Mouse (Mus musculus) midbrain, postnatal 0 days (tissue): ENCODE results near the gene Alms1. TPM values are rescaled to one million over a fixed set of nuclear protein-coding genes. Genes with fewer than 3 reads are reported as not detected.
A peak's percentile ranks its signal among the peaks of the same experiment; 100 is the strongest.
"Not testable (repeated sequence)": the region's sequence is repeated elsewhere in the genome, so short reads cannot be mapped to it uniquely, and the experiment has no call there.

Experiments used
- ATAC-seq: fragments of 200-750 bp; cut with Nextera tagmentation; 2 replicates; pipeline ENCODE4 v1.8.0; 2017; ENCODE audit warnings: moderate number of reproducible peaks, mild to moderate bottlenecking, moderate TSS enrichment, moderate library complexity; ENCODE audit not compliant: low FRiP score
- DNase-seq: peaks from one replicate; pipeline ENCODE4 v3.0.0-alpha.2; 2015; ENCODE audit warnings: low spot score
- H3K27ac ChIP-seq: fragments of 300-500 bp; sonication (generic); 2 replicates; pipeline ENCODE4 v1.5.1; 2014; ENCODE audit warnings: low read depth, mild to moderate bottlenecking, low read length, mixed read lengths
- H3K27me3 ChIP-seq: fragments of 300-500 bp; sonication (generic); 2 replicates; pipeline ENCODE4 v1.6.1; 2014; ENCODE audit warnings: low read length, control low read depth, mixed read lengths; ENCODE audit not compliant: insufficient read depth
- H3K36me3 ChIP-seq: fragments of 300-500 bp; sonication (generic); 2 replicates; pipeline ENCODE4 v1.6.1; 2014; ENCODE audit warnings: low read length, control low read depth, mixed read lengths; ENCODE audit not compliant: insufficient read depth
- H3K4me1 ChIP-seq: fragments of 300-500 bp; sonication (generic); 2 replicates; pipeline ENCODE4 v1.6.1; 2014; ENCODE audit warnings: mild to moderate bottlenecking, control low read depth, antibody characterized with exemption, low read length, mixed read lengths; ENCODE audit not compliant: insufficient read depth
- H3K4me2 ChIP-seq: fragments of 300-500 bp; sonication (generic); 2 replicates; pipeline ENCODE4 v1.6.1; 2014; ENCODE audit warnings: low read depth, mild to moderate bottlenecking, low read length, mixed read lengths; ENCODE audit not compliant: poor library complexity, severe bottlenecking
- H3K4me3 ChIP-seq: fragments of 300-500 bp; sonication (generic); 2 replicates; pipeline ENCODE4 v1.5.1; 2014; ENCODE audit warnings: low read depth, mild to moderate bottlenecking, low read length, moderate library complexity
- H3K9ac ChIP-seq: fragments of 300-500 bp; sonication (generic); replicated peaks from 2 replicates; pipeline ENCODE4 v1.6.1; 2014; ENCODE audit warnings: mild to moderate bottlenecking, low read length, moderate library complexity, mixed read lengths; ENCODE audit not compliant: poor library complexity, severe bottlenecking
- H3K9me3 ChIP-seq: fragments of 300-500 bp; sonication (generic); 2 replicates; pipeline ENCODE4 v1.6.1; 2016; ENCODE audit warnings: low read length, control low read depth
- CTCF ChIP-seq: IDR thresholded peaks from 2 replicates; pipeline ENCODE4 v1.5.1; 2016; ENCODE audit warnings: antibody characterized with exemption, mild to moderate bottlenecking
- WGBS: fragments of 180-500 bp; shearing (Covaris S2); extraction: QIAGEN DNeasy Blood & Tissue Kit; methylation state at CpG from one replicate; pipeline ENCODE4 v1.1.7; 2014; 5-methylcytosine and 5-hydroxymethylcytosine counted together
- microRNA-seq: library from miRNA; unstranded; fragments of <30 nt; microRNA quantifications from one replicate; pipeline ENCODE4, GENCODE M21; 2016; ENCODE audit warnings: borderline number of aligned reads
- polyA plus RNA-seq: library from polyadenylated mRNA; unstranded; fragments of >200 nt; fragmentation: Nextera tagmentation; extraction: Ambion mirVana; gene quantifications from 2 replicates; pipeline ENCODE4 v1.2.1, GENCODE M21; 2015
- total RNA-seq: library from RNA; depleted of rRNA; stranded (reverse); fragments of >200 nt; gene quantifications from 2 replicates; pipeline ENCODE4 v1.2.3, GENCODE M21; 2014; rRNA removed

The Alms1 gene
- total and polyA plus RNA-seq, 2 experiments from 2014 or later, result 2.5 to 15.3 TPM

GRCm38 (mm10) chr6:85633165-85633564, 45.8 kb downstream of the Alms1 start:
- no peak overlapping the region for H3K9ac ChIP-seq
- peaks cover 5% of the 10 kb centered on the region; the same call in 1 of the 2 replicates for H3K36me3 ChIP-seq
- no peak overlapping the region for H3K4me3 ChIP-seq
- WGBS, result 23% methylated on average over 8 of the region's 8 CpGs
- H3K27me3 ChIP-seq, result no peaks in the 10 kb centered on the region
- no peaks in the 10 kb centered on the region for H3K4me1 ChIP-seq
- no peak overlapping the region for H3K4me2 ChIP-seq
- no peak for TF ChIP-seq CTCF
- no peaks in the 10 kb centered on the region for H3K9me3 ChIP-seq
- H3K27ac ChIP-seq, result no peak overlapping the region
- ATAC-seq (no peak), DNase-seq (no peak)

- H3K4me1 ChIP-seq, result no peaks in the 10 kb centered on the region
- DNase-seq (peak; percentile 3), ATAC-seq (no peak)
- H3K4me3 ChIP-seq, result no peak overlapping the region
- H3K4me2 ChIP-seq, result no peak overlapping the region
- H3K36me3 ChIP-seq, result no peaks in the 10 kb centered on the region
- H3K9me3 ChIP-seq, result no peaks in the 10 kb centered on the region
- peak; percentile 34 for TF ChIP-seq CTCF
- 96% methylated on average over 2 of the region's 2 CpGs for WGBS
- H3K27ac ChIP-seq, result no peak overlapping the region
- H3K27me3 ChIP-seq, result no peaks in the 10 kb centered on the region
- no peak overlapping the region for H3K9ac ChIP-seq
Observed at GRCm38 (mm10) chr6:85653244-85653643, 65.9 kb downstream of the Alms1 start.

- H3K27ac ChIP-seq, DNase-seq, H3K4me2 ChIP-seq, H3K9ac ChIP-seq, H3K4me3 ChIP-seq, H3K9me3 ChIP-seq, ATAC-seq, H3K27me3 ChIP-seq, H3K36me3 ChIP-seq, H3K4me1 ChIP-seq: not testable (repeated sequence)
- 74% methylated on average over 2 of the region's 4 CpGs for WGBS
Observed at GRCm38 (mm10) chr6:85701943-85702342, 114.6 kb downstream of the Alms1 start.

GRCm38 (mm10) chr6:85709206-85709605, 121.9 kb downstream of the Alms1 start:
- not testable (repeated sequence) for H3K9me3 ChIP-seq, H3K4me1 ChIP-seq, H3K4me3 ChIP-seq, H3K4me2 ChIP-seq, H3K36me3 ChIP-seq, ATAC-seq, DNase-seq, H3K27ac ChIP-seq, H3K9ac ChIP-seq, H3K27me3 ChIP-seq
- 95% methylated on average over 5 of the region's 5 CpGs for whole genome bisulfite sequencing

- not testable (repeated sequence) for H3K9me3 ChIP-seq, H3K4me2 ChIP-seq, H3K9ac ChIP-seq, H3K4me1 ChIP-seq, H3K27me3 ChIP-seq, DNase-seq, H3K36me3 ChIP-seq, H3K27ac ChIP-seq, H3K4me3 ChIP-seq, ATAC-seq
- no CpG with 5 or more reads among the region's 1 CpGs for WGBS
Observed at GRCm38 (mm10) chr6:85709607-85710006, 122.3 kb downstream of the Alms1 start.

GRCm38 (mm10) chr6:85713105-85713504, 125.8 kb downstream of the Alms1 start, which contains the start of gene Nat8f7:
Gene Nat8f7, minus strand, starts transcription at chr6:85713205.
- H3K4me1 ChIP-seq, H3K27me3 ChIP-seq, DNase-seq, ATAC-seq, H3K9me3 ChIP-seq, H3K36me3 ChIP-seq, H3K4me3 ChIP-seq, H3K4me2 ChIP-seq, H3K9ac ChIP-seq, H3K27ac ChIP-seq: not testable (repeated sequence)
- 79% methylated on average over 9 of the region's 10 CpGs for WGBS

Small RNA genes within 50 kb of the gene (microRNA-seq; reads per million reads assigned to microRNA genes)
- not detected for gene Gm27317

Other genes starting within 250 kb of the Alms1 start
- 52.9 and 65.5 TPM in 2 replicates for gene Rab11fip5, start 212.9 kb upstream of the Alms1 start, total RNA-seq
- gene Rab11fip5, start 212.9 kb upstream of the Alms1 start, polyA plus RNA-seq, result 24.3 and 27.2 TPM in 2 replicates
- not detected in 2 replicates for gene Noto, start 163.6 kb upstream of the Alms1 start, total RNA-seq
- not detected in 2 replicates for gene Noto, start 163.6 kb upstream of the Alms1 start, polyA plus RNA-seq
- 66.6 and 71.4 TPM in 2 replicates for gene Smyd5, start 155.5 kb upstream of the Alms1 start, total RNA-seq
- 65.6 and 66.5 TPM in 2 replicates for gene Smyd5, start 155.5 kb upstream of the Alms1 start, polyA plus RNA-seq
- gene Cct7, start 136.0 kb upstream of the Alms1 start, total RNA-seq, result 176 and 203 TPM in 2 replicates
- 502 and 505 TPM in 2 replicates for gene Cct7, start 136.0 kb upstream of the Alms1 start, polyA plus RNA-seq
- 8.6 and 9.7 TPM in 2 replicates for gene Pradc1, start 135.6 kb upstream of the Alms1 start, total RNA-seq
- 25.3 and 28.2 TPM in 2 replicates for gene Pradc1, start 135.6 kb upstream of the Alms1 start, polyA plus RNA-seq
- 58.1 and 67.3 TPM in 2 replicates for gene Fbxo41, start 84.5 kb upstream of the Alms1 start, total RNA-seq
- gene Fbxo41, start 84.5 kb upstream of the Alms1 start, polyA plus RNA-seq, result 12.1 and 13.3 TPM in 2 replicates
- 0.77 and 0.90 TPM in 2 replicates for gene Egr4, start 73.9 kb upstream of the Alms1 start, total RNA-seq
- 0.12 and 0.19 TPM in 2 replicates for gene Egr4, start 73.9 kb upstream of the Alms1 start, polyA plus RNA-seq
- 0.93 TPM in 1 of 2 replicates, not detected in the other for gene Nat8f7, start 125.7 kb downstream of the Alms1 start, total RNA-seq
- 0.17 and 0.21 TPM in 2 replicates for gene Nat8f7, start 125.7 kb downstream of the Alms1 start, polyA plus RNA-seq
- 0.16 and 0.19 TPM in 2 replicates for gene Nat8f3, start 178.2 kb downstream of the Alms1 start, total RNA-seq
- gene Nat8f3, start 178.2 kb downstream of the Alms1 start, polyA plus RNA-seq, result 0.21 and 0.38 TPM in 2 replicates
- gene Nat8f6, start 233.4 kb downstream of the Alms1 start, total RNA-seq, result 1.1 TPM in 1 of 2 replicates, not detected in the other
- gene Nat8f6, start 233.4 kb downstream of the Alms1 start, polyA plus RNA-seq, result not detected in 2 replicates
- gene Nat8f5, start 233.4 kb downstream of the Alms1 start, total RNA-seq, result 0.49 TPM in 1 of 2 replicates, not detected in the other
- gene Nat8f5, start 233.4 kb downstream of the Alms1 start, polyA plus RNA-seq, result 0.52 and 0.73 TPM in 2 replicates
- gene Nat8, start 244.6 kb downstream of the Alms1 start, total RNA-seq, result 0.49 TPM in 1 of 2 replicates, not detected in the other
- 0.54 and 0.91 TPM in 2 replicates for gene Nat8, start 244.6 kb downstream of the Alms1 start, polyA plus RNA-seq